Mouse (Mus musculus) lung, adult 2 months (tissue): ENCODE measurements around the gene Gm20388.

ENCODE experiments used
- CTCF ChIP-seq: fragments of 200-500 bp; IDR thresholded peaks from 2 replicates; pipeline ENCODE4 v1.5.1; 2011; ENCODE audit warnings: mild to moderate bottlenecking, low read length, control low read depth; ENCODE audit not compliant: insufficient read depth
- POLR2A ChIP-seq: fragments of 200-500 bp; IDR thresholded peaks from 2 replicates; pipeline ENCODE4 v1.6.1; 2011; ENCODE audit warnings: low read depth, mild to moderate bottlenecking, control low read depth, low read length, borderline replicate concordance; ENCODE audit errors: extremely low read depth

DNA sequence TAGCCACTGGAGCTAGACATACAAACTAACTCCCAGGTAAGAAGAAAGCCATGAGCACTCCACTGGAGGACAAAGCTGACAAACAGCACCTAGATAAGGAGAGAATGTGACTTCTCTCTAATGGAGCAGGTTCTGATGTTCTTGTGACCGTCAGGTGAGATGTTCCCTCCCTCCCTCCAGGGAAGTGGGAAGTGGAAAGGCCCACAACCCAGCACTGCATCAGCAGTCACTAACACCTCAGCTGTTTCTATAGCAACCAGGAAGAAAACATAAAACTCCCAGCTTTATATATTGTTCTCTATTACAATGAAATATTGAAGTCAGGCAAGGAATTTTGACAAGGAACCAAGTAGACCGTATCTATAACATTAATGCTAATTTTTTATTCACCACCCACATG is 3109.4 kb downstream of the Gm20388 start:
- TF ChIP-seq CTCF (no peak), POLR2A (no peak)
